Mouse (Mus musculus) stomach, postnatal 0 days (tissue): ENCODE measurements around the gene Ehd2. TPM values are rescaled to one million over a fixed set of nuclear protein-coding genes. Genes with fewer than 3 reads are reported as not detected.

Source experiments
- ATAC-seq: fragments of 200-750 bp; cut with Nextera tagmentation; 2 replicates; pipeline ENCODE4 v1.8.0; 2017; ENCODE audit not compliant: low FRiP score, low TSS enrichment
- DNase-seq: peaks from one replicate; pipeline ENCODE4 v3.0.0-alpha.2; 2016; ENCODE audit warnings: low spot score
- H3K27ac ChIP-seq: fragments of 300-500 bp; sonication (generic); replicated peaks from 2 replicates; pipeline ENCODE4 v1.5.1; 2014; ENCODE audit warnings: mild to moderate bottlenecking, control low read depth
- H3K27me3 ChIP-seq: fragments of 300-500 bp; sonication (generic); 2 replicates; pipeline ENCODE4 v1.6.1; 2014; ENCODE audit warnings: low read length; ENCODE audit not compliant: control insufficient read depth, insufficient read depth
- H3K36me3 ChIP-seq: fragments of 300-500 bp; sonication (generic); 2 replicates; pipeline ENCODE4 v1.6.1; 2014; ENCODE audit warnings: low read length, mixed read lengths; ENCODE audit not compliant: control insufficient read depth, insufficient read depth
- H3K4me1 ChIP-seq: fragments of 300-500 bp; sonication (generic); replicated peaks from 2 replicates; pipeline ENCODE4 v1.6.1; 2014; ENCODE audit warnings: antibody characterized with exemption; ENCODE audit not compliant: control insufficient read depth, insufficient read depth
- H3K4me2 ChIP-seq: fragments of 300-500 bp; sonication (generic); replicated peaks from 2 replicates; pipeline ENCODE4 v1.6.1; 2014; ENCODE audit warnings: low read depth, mild to moderate bottlenecking, control low read depth, moderate library complexity
- H3K4me3 ChIP-seq: fragments of 300-500 bp; sonication (generic); 2 replicates; pipeline ENCODE4 v1.5.1; 2014; ENCODE audit warnings: low read depth, low read length, control low read depth
- H3K9ac ChIP-seq: fragments of 300-500 bp; sonication (generic); 2 replicates; pipeline ENCODE4 v1.6.1; 2014; ENCODE audit warnings: mild to moderate bottlenecking, low read length, control low read depth, mixed read lengths
- H3K9me3 ChIP-seq: fragments of 300-500 bp; sonication (generic); 2 replicates; pipeline ENCODE4 v1.6.1; 2016; ENCODE audit warnings: low read length; ENCODE audit not compliant: control insufficient read depth
- CTCF ChIP-seq: IDR thresholded peaks from 2 replicates; pipeline ENCODE4 v1.5.1; 2016; ENCODE audit warnings: antibody characterized with exemption, low read depth, mild to moderate bottlenecking, moderate library complexity
- EP300 ChIP-seq: optimal IDR thresholded peaks from 2 replicates; pipeline ENCODE3; 2016; ENCODE audit warnings: antibody characterized with exemption
- WGBS: fragments of 180-500 bp; shearing (Covaris S2); extraction: QIAGEN DNeasy Blood & Tissue Kit; methylation state at CpG from one replicate; pipeline ENCODE4 v1.1.7; 2014; 5-methylcytosine and 5-hydroxymethylcytosine counted together
- polyA plus RNA-seq: library from polyadenylated mRNA; unstranded; fragments of >200 nt; fragmentation: Nextera tagmentation; extraction: Ambion mirVana; gene quantifications from 2 replicates; pipeline ENCODE4 v1.2.1, GENCODE M21; 2015

The Ehd2 gene
- polyA plus RNA-seq, 1 experiment from 2014 or later, result 37.7 TPM

DNA sequence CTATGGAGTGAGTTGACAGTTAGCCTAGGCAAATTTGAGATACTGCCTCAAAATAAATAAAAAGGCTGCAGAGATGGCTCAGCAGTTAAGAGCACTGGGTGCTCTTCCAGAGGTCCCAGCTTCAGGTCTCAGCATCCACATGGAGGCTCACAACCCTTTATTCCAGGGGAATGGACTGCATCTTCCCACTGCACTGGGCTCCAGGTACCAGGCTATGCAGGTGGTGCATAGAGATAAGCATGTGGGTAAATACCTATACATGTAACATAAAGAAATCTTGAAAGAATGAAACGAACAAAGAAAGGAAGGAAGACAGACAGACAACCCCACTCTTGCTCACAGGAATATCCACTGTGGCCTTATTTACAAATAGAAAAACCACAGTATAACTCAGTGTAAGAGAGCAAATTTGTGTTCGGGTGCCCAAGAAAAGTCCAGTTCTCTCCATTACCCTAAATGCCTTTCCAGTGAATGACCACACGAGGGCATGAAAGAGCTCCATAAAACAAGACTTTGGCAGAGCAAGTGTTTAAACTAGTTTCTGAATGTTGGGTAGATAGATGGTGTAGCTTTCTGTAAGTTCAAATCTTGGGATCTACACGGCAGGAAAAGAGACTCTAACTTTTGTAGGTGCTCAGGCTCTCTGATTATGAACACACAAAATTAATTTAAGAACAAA, 15.5 kb upstream of the Ehd2 start:
- no peaks in the 10 kb centered on the region for H3K27me3 ChIP-seq
- no peaks in the 10 kb centered on the region for H3K9me3 ChIP-seq
- TF ChIP-seq CTCF, result peak; percentile 90
- TF ChIP-seq EP300, result no peak
- WGBS, result 21% methylated on average over 4 of the region's 4 CpGs
- H3K4me2 ChIP-seq, result no peak overlapping the region
- no peak overlapping the region for H3K9ac ChIP-seq
- H3K27ac ChIP-seq, result peak overlapping the region; percentile 67
- ATAC-seq (no peak), DNase-seq (no peak)
- no peaks in the 10 kb centered on the region for H3K4me1 ChIP-seq
- no peak overlapping the region for H3K4me3 ChIP-seq
- H3K36me3 ChIP-seq, result peaks cover 6% of the 10 kb centered on the region

DNA sequence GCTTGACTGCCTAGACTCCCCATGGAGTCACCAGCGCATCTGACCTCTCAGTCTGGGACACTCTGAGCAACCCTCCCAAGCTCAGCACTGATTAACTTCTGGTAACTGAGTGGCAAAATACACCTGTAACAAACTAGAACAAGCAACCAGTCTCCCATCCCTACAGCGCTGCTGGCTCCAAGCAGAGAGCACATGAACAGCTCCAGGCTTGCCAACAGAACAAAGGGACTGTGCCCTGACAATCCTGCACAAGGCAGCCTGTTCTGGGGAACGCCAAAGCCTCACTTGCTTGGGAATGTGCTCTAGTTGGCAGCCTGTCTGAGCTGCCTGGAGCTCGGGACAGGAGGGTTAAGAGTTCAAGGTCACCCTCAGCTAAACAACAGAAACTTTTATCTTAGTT, 14.2 kb upstream of the Ehd2 start:
- H3K27ac ChIP-seq, result no peak overlapping the region

DNA sequence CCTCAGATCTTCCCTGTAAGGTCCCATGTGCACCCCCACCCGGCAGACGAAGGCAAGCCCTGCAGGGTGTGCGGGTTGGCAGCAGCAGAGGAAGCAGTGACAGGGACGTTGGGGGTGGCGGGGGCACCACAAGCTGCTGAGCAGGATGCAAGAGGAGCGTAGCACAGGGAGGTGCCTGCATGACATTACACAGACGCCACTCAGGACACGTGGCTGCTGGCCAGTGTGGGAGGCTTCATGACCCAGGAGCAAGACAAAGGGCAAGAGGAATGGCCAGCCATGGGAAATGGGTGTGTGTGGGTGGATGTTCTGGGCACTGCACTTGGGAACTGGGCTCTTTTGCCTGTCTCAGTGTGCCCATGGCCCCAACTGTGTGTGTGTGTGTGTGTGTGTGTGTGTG, 12.9 kb upstream of the Ehd2 start:
- TF ChIP-seq EP300 (no peak), CTCF (no peak)
- Histone ChIP-seq H3K4me2 (no peak overlapping the region), H3K4me1 (no peaks in the 10 kb centered on the region), H3K27ac (no peak overlapping the region), H3K9ac (no peak overlapping the region), H3K4me3 (no peak overlapping the region), H3K36me3 (peaks cover 4% of the 10 kb centered on the region), H3K27me3 (no peaks in the 10 kb centered on the region), H3K9me3 (no peaks in the 10 kb centered on the region)
- WGBS, result 68% methylated on average over 8 of the region's 8 CpGs
- no peak for DNase-seq
- 0 out of 2 replicates have a peak, but pooled peaks have one; percentile 26 for ATAC-seq

More for the DNA sequence above, 14.2 kb upstream of the Ehd2 start:
- DNase-seq, result no peak
- H3K9ac ChIP-seq, result no peak overlapping the region
- ATAC-seq, result no peak
- H3K27me3 ChIP-seq, result no peaks in the 10 kb centered on the region
- H3K9me3 ChIP-seq, result no peaks in the 10 kb centered on the region
- H3K4me3 ChIP-seq, result no peak overlapping the region
- TF ChIP-seq EP300 (no peak), CTCF (no peak)
- no peak overlapping the region for H3K4me2 ChIP-seq
- peaks cover 4% of the 10 kb centered on the region for H3K36me3 ChIP-seq
- WGBS, result 62% methylated on average over 4 of the region's 4 CpGs
- H3K4me1 ChIP-seq, result no peaks in the 10 kb centered on the region

DNA sequence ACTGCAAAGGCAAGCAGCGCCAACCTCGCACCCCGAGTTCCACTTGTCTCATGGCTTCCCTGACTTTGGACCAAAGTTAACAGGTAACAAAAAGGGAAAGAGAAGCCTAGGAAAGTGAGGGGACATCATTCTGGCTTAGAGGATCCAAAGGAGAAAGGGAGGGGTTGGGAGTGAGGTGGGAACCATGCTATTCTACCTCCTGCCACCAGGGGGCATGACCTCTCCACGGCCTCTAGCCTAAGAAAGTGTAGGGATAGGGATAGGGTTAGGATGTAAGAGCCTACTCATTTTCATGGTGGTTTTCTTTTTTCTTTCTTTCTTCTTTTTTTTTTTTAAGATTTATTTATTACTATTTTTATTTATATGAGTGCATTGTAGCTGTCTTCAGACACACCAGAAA, 8.5 kb upstream of the Ehd2 start:
- ATAC-seq (no peak; the same call in 1 of the 2 replicates), DNase-seq (no peak)
- H3K27me3 ChIP-seq, result no peaks in the 10 kb centered on the region
- H3K4me3 ChIP-seq, result no peak overlapping the region
- no peak overlapping the region for H3K4me2 ChIP-seq
- H3K36me3 ChIP-seq, result peaks cover 21% of the 10 kb centered on the region
- H3K4me1 ChIP-seq, result no peaks in the 10 kb centered on the region
- no peaks in the 10 kb centered on the region for H3K9me3 ChIP-seq
- 73% methylated on average over 4 of the region's 4 CpGs for WGBS
- no peak for TF ChIP-seq EP300
- TF ChIP-seq CTCF, result peak; percentile 89
- no peak overlapping the region for H3K9ac ChIP-seq
- no peak overlapping the region for H3K27ac ChIP-seq

DNA sequence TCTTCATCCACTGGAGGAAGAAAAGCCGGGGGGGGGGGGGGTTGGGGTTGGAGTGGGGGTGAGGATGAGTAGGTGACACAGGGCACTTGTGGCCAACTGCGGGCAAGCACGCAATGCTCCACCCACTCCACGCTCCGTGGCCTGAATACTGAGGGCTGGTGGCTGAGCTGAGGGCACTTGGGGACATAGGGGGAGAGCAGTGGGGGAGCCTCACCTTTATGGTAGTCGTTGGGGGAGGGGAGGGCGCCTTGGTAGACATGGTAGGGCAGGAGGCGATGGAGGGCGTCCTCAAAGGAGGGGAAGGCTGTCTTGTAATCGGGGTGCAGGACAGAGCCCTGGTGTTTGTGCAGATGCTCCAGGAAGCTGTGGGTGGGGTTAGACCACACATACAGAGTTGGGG, 8.1 kb upstream of the Ehd2 start:
- Histone ChIP-seq H3K9me3 (no peaks in the 10 kb centered on the region), H3K27ac (no peak overlapping the region), H3K4me3 (no peak overlapping the region), H3K4me1 (no peaks in the 10 kb centered on the region), H3K4me2 (no peak overlapping the region), H3K27me3 (no peaks in the 10 kb centered on the region), H3K36me3 (peaks cover 21% of the 10 kb centered on the region), H3K9ac (no peak overlapping the region)
- TF ChIP-seq EP300 (no peak), CTCF (no peak)
- DNase-seq (no peak), ATAC-seq (no peak)
- 85% methylated on average over 10 of the region's 10 CpGs for WGBS

DNA sequence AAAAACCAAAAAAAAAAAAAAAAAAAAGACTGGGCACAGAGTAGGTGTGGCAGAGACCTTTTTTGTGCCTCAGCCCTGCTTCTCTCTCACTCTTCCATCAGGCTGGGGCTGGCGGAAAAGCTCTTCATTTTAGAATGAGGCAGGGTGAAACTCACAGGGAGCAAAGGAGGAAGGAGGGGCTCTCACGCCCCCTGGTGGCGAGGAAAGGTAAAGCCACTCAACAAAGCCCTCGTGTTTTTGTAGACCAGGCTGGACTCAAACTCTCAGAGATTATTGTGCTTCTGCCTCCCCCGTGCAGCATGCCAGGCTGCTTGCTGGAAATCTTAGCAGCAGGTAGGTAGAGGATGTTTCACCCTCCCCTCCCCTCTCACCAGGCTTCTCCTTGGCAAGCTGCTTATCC, 7.3 kb upstream of the Ehd2 start:
- 35% methylated on average over 5 of the region's 5 CpGs for WGBS
- ATAC-seq, result no peak
- peak; percentile 63 for DNase-seq
- H3K27me3 ChIP-seq, result no peaks in the 10 kb centered on the region
- peaks cover 21% of the 10 kb centered on the region for H3K36me3 ChIP-seq
- no peak overlapping the region for H3K4me2 ChIP-seq
- H3K27ac ChIP-seq, result no peak overlapping the region
- H3K4me1 ChIP-seq, result no peaks in the 10 kb centered on the region
- no peak for TF ChIP-seq EP300
- peak; percentile 85 for TF ChIP-seq CTCF
- no peak overlapping the region for H3K4me3 ChIP-seq
- no peak overlapping the region for H3K9ac ChIP-seq
- no peaks in the 10 kb centered on the region for H3K9me3 ChIP-seq
